Mouse (Mus musculus) heart, embryonic 16.5 days (tissue): ENCODE measurements around the gene Ccdc188. TPM values are rescaled to one million over a fixed set of nuclear protein-coding genes. Genes with fewer than 3 reads are reported as not detected.

Experiments used
- ATAC-seq: fragments of 200-750 bp; cut with Nextera tagmentation; replicated peaks from 2 replicates; pipeline ENCODE4 v1.8.0; 2017; ENCODE audit warnings: moderate number of reproducible peaks; ENCODE audit not compliant: insufficient read depth, low FRiP score; ENCODE audit errors: extremely low read depth
- H3K27ac ChIP-seq: fragments of 300-500 bp; sonication (generic); 2 replicates; pipeline ENCODE4 v1.5.1; 2014; ENCODE audit warnings: mild to moderate bottlenecking, low read length, control low read depth, moderate library complexity
- H3K27me3 ChIP-seq: fragments of 300-500 bp; sonication (generic); 2 replicates; pipeline ENCODE4 v1.6.1; 2014; ENCODE audit warnings: low read length, mixed read lengths; ENCODE audit not compliant: control insufficient read depth, insufficient read depth
- H3K36me3 ChIP-seq: fragments of 300-500 bp; sonication (generic); 2 replicates; pipeline ENCODE4 v1.6.1; 2014; ENCODE audit not compliant: control insufficient read depth, insufficient read depth
- H3K4me1 ChIP-seq: fragments of 300-500 bp; sonication (generic); 2 replicates; pipeline ENCODE4 v1.6.1; 2014; ENCODE audit warnings: low read length, mixed read lengths; ENCODE audit not compliant: control insufficient read depth, insufficient read depth
- H3K4me2 ChIP-seq: fragments of 300-500 bp; sonication (generic); 2 replicates; pipeline ENCODE4 v1.6.1; 2014; ENCODE audit warnings: low read depth, mild to moderate bottlenecking, control low read depth, low read length
- H3K4me3 ChIP-seq: fragments of 300-500 bp; sonication (generic); 2 replicates; pipeline ENCODE4 v1.5.1; 2014; ENCODE audit warnings: mild to moderate bottlenecking, control low read depth, low read length
- H3K9ac ChIP-seq: fragments of 300-500 bp; sonication (generic); 2 replicates; pipeline ENCODE4 v1.6.1; 2014; ENCODE audit warnings: low read length, control low read depth
- H3K9me3 ChIP-seq: fragments of 300-500 bp; sonication (generic); replicated peaks from 2 replicates; pipeline ENCODE4 v1.6.1; 2016; ENCODE audit warnings: low read length; ENCODE audit not compliant: control insufficient read depth
- WGBS: fragments of 180-500 bp; shearing (Covaris S2); extraction: QIAGEN DNeasy Blood & Tissue Kit; methylation state at CpG from one replicate; pipeline ENCODE4 v1.1.7; 2014; 5-methylcytosine and 5-hydroxymethylcytosine counted together
- polyA plus RNA-seq: library from polyadenylated mRNA; unstranded; fragments of >200 nt; fragmentation: Nextera tagmentation; extraction: Ambion mirVana; gene quantifications from 2 replicates; pipeline ENCODE4 v1.2.1, GENCODE M21; 2015

Ccdc188 gene
- polyA plus RNA-seq, 1 experiment from 2014 or later, result not detected

GRCm38 (mm10) chr16:18213689-18214088, 4.0 kb upstream of the Ccdc188 start:
- 57% methylated on average over 6 of the region's 6 CpGs for WGBS
- no peak overlapping the region for H3K27ac ChIP-seq
- ATAC-seq, result no peak
- H3K9me3 ChIP-seq, result no peaks in the 10 kb centered on the region
- H3K9ac ChIP-seq, result no peak overlapping the region
- H3K27me3 ChIP-seq, result peaks cover 6% of the 10 kb centered on the region
- H3K4me2 ChIP-seq, result no peak overlapping the region
- H3K4me1 ChIP-seq, result peaks cover 8% of the 10 kb centered on the region
- H3K36me3 ChIP-seq, result no peaks in the 10 kb centered on the region
- no peak overlapping the region for H3K4me3 ChIP-seq

DNA sequence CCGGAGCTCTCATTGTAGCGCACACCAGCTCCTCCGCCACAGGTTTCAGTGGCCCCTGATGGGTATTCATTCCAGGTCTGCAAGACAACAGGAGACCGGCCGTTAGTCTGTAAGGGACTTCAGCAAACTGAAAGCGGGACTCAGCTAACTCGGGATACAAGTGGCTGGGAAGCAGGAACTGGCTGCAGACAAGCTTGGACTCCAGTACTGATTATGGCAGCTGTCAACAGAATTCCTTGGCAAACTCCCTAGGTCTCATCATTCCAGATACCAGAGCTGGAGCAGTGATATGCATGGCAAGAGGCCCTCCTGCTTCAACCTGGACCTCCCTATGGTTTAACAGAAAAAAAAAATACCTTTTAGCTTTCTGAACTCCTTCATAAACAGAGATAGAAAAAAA, 2.8 kb upstream of the Ccdc188 start:
- peaks cover 5% of the 10 kb centered on the region for H3K27me3 ChIP-seq
- H3K36me3 ChIP-seq, result no peaks in the 10 kb centered on the region
- no peak overlapping the region for H3K4me3 ChIP-seq
- H3K27ac ChIP-seq, result peak overlapping the region; percentile 33
- 28% methylated on average over 7 of the region's 7 CpGs for WGBS
- peak overlapping the region; percentile 44; the same call in 1 of the 2 replicates for H3K9ac ChIP-seq
- H3K9me3 ChIP-seq, result no peaks in the 10 kb centered on the region
- peak overlapping the region; percentile 24; the same call in 1 of the 2 replicates for H3K4me2 ChIP-seq
- peaks cover 12% of the 10 kb centered on the region for H3K4me1 ChIP-seq
- ATAC-seq, result 0 out of 2 replicates have a peak, but pooled peaks have one; percentile 39

DNA sequence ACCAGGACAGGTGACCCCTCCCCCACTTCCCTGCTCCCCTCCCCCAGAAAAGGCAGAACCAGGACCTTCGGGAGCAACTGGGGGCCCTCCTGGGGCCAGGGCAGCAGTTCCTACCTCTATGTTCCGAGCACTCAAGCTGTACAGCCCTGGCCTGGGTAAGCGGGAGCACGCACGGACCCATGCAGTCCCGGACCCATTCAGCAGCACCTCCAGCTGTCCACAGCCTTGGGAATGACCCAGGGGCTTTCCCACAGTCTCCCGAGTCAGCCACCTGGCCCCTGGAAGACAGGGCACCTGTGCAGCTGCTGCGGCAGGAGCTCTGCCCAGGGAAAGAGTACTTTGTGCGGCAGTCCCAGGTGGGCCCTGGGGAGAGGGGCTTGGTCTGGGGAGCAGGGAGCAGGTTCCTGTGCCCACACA, 909 bp downstream of the Ccdc188 start:
- no peak overlapping the region for H3K27ac ChIP-seq
- H3K9me3 ChIP-seq, result no peaks in the 10 kb centered on the region
- H3K4me3 ChIP-seq, result no peak overlapping the region
- peaks cover 8% of the 10 kb centered on the region for H3K36me3 ChIP-seq
- H3K9ac ChIP-seq, result no peak overlapping the region
- H3K4me1 ChIP-seq, result peaks cover 20% of the 10 kb centered on the region
- 60% methylated on average over 9 of the region's 9 CpGs for WGBS
- no peaks in the 10 kb centered on the region for H3K27me3 ChIP-seq
- ATAC-seq, result no peak
- H3K4me2 ChIP-seq, result no peak overlapping the region

DNA sequence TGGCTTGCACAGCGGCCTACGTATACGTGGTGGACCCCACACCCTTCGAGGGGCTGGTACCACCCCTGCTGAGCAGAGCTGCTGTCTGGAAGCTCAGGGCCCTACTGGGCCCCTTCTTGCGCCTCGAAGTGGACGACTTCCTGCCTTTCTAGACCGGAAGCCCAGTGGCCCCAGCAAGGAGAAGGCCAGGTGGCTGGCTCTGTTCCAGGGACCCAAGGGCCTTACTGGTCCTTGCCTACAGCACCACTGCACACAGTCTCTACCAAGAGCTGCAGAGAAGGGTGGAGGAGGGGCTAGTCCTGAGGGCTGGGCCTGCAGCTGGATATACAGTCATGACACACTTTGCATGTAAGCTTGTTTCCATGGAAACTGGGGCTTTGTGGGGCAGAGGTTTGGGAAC, 2.3 kb downstream of the Ccdc188 start:
- H3K36me3 ChIP-seq, result peaks cover 22% of the 10 kb centered on the region
- H3K4me2 ChIP-seq, result no peak overlapping the region
- no peaks in the 10 kb centered on the region for H3K9me3 ChIP-seq
- ATAC-seq, result 0 out of 2 replicates have a peak, but pooled peaks have one; percentile 25
- H3K4me1 ChIP-seq, result peaks cover 15% of the 10 kb centered on the region
- no peak overlapping the region for H3K4me3 ChIP-seq
- WGBS, result 46% methylated on average over 8 of the region's 8 CpGs
- H3K27me3 ChIP-seq, result no peaks in the 10 kb centered on the region
- H3K9ac ChIP-seq, result peak overlapping the region; percentile 41
- 0 out of 2 replicates have a peak overlapping the region, but pooled peaks have one; percentile 7 for H3K27ac ChIP-seq

DNA sequence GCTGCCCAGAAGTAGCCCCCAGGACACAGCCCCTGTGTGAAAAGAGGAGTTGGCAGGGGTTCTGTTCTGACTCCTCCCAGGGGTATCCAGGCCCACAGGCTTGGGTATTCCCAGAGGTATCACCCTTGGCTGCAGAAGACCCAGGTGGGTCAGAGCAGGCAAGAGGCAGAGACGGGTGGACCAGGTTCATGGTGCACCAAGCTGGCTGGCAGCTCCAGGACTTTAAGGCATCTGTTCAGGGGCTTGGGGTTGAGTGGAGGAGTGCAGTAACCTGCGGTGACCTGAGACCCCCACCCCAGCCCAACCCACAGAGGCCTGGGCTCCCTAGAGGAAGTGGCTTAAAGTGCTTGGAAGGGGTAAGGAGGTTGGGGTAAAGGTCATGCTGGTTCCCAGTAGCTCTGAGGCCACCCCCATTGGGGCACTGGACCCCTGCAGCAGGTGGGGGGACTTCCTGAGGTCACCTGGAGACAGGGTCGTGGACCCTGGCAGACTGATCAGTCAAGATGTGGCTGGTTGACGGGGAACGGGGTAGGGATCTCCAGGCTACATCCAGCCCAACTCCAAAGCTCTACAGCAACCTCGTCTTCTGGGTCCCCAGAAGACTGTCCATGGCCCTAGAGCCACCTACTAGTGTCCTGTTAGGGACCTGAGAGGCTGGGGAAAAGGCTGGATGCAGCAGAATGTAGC, 3.3 kb downstream of the Ccdc188 start:
- Histone ChIP-seq H3K4me3 (no peak overlapping the region), H3K4me2 (no peak overlapping the region), H3K27ac (no peak overlapping the region), H3K27me3 (no peaks in the 10 kb centered on the region), H3K36me3 (peaks cover 31% of the 10 kb centered on the region), H3K9me3 (no peaks in the 10 kb centered on the region), H3K4me1 (peaks cover 15% of the 10 kb centered on the region), H3K9ac (no peak overlapping the region)
- ATAC-seq, result no peak
- 87% methylated on average over 6 of the region's 6 CpGs for WGBS

DNA sequence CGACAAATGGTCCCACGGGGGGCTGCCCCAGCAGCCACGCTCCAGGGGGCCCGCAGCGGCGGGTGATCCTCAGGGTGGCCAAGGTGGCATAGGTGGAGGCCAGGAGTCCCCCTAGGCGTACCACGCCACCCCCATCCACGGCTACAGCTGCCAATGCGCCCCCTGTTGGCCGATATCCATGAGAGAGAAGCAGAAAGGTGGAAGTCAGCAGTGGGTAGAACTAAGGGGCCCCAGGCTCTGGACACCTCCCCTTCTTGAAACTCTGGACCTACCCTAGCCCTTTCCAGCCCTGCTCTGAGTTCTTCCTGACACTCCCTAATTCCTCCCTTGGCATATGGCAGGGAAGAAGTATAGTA, 3.8 kb downstream of the Ccdc188 start:
- peaks cover 35% of the 10 kb centered on the region for H3K36me3 ChIP-seq

DNA sequence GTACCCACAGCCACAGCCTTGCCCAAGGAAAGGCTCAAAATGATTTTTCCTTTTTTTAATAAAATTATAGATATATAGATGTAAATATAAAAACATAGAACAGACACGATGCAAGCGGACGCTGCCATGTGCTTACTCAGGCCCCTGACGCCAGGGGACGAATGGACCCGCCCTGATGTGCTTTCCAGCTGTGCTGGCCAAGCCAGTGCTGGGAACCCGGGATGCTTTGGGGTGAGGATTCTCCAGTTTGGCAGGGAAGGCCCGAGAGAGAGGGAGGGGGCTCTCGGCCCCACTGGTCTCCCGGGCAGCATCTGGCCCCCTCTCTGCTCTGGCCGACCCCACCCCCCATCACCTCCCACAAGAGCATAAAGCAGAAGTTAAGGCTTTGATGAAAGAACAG, 4.5 kb downstream of the Ccdc188 start:
- H3K4me1 ChIP-seq, result peaks cover 15% of the 10 kb centered on the region
- no peak overlapping the region for H3K4me3 ChIP-seq
- no peak overlapping the region for H3K4me2 ChIP-seq
- ATAC-seq, result no peak
- H3K27ac ChIP-seq, result no peak overlapping the region
- no peaks in the 10 kb centered on the region for H3K27me3 ChIP-seq
- no peaks in the 10 kb centered on the region for H3K9me3 ChIP-seq
- WGBS, result 87% methylated on average over 11 of the region's 11 CpGs
- no peak overlapping the region for H3K9ac ChIP-seq
- peaks cover 36% of the 10 kb centered on the region for H3K36me3 ChIP-seq

More for the DNA sequence above, 3.8 kb downstream of the Ccdc188 start:
- Histone ChIP-seq H3K4me1 (peaks cover 15% of the 10 kb centered on the region), H3K9ac (no peak overlapping the region), H3K9me3 (no peaks in the 10 kb centered on the region), H3K27me3 (no peaks in the 10 kb centered on the region), H3K4me3 (no peak overlapping the region), H3K27ac (no peak overlapping the region), H3K4me2 (no peak overlapping the region)
- ATAC-seq, result no peak
- WGBS, result 80% methylated on average over 11 of the region's 11 CpGs

DNA sequence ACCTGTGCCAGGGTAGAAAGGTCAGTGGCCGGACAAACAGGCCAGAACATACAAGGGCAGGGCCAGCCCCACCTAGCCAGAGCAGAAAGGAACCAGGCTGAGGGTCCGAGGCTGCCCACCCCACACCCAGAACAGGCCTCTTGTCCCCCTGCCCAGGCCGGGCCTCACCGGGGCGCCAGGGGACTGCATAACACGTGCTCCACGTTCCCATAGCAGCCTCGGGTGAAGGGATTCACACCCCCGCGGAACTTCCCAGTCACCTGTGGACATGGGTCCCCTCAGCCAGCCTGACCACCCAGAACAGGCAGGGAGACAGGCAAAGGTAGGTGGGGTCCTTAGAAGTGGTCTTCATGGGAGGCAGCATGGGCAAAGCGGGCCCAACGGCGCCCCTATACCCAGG, 9.5 kb downstream of the Ccdc188 start:
- H3K36me3 ChIP-seq, result peaks cover 49% of the 10 kb centered on the region
- peaks cover 38% of the 10 kb centered on the region for H3K4me1 ChIP-seq
- H3K27ac ChIP-seq, result no peak overlapping the region
- no peak for ATAC-seq
- H3K4me2 ChIP-seq, result no peak overlapping the region
- no peaks in the 10 kb centered on the region for H3K27me3 ChIP-seq
- H3K4me3 ChIP-seq, result no peak overlapping the region
- 94% methylated on average over 13 of the region's 13 CpGs for WGBS
- H3K9me3 ChIP-seq, result no peaks in the 10 kb centered on the region
- H3K9ac ChIP-seq, result no peak overlapping the region

GRCm38 (mm10) chr16:18227897-18228422, 10.3 kb downstream of the Ccdc188 start:
- H3K9ac ChIP-seq, result no peak overlapping the region
- peaks cover 47% of the 10 kb centered on the region for H3K36me3 ChIP-seq
- no peaks in the 10 kb centered on the region for H3K27me3 ChIP-seq
- H3K4me2 ChIP-seq, result no peak overlapping the region
- no peak overlapping the region for H3K4me3 ChIP-seq
- H3K27ac ChIP-seq, result no peak overlapping the region
- no peak for ATAC-seq
- peaks cover 38% of the 10 kb centered on the region for H3K4me1 ChIP-seq
- no peaks in the 10 kb centered on the region for H3K9me3 ChIP-seq
- WGBS, result 89% methylated on average over 20 of the region's 20 CpGs
